Mouse (Mus musculus) ES-E14 (cell line): ENCODE results near the gene Arl5c. TPM values are rescaled to one million over a fixed set of nuclear protein-coding genes. Genes with fewer than 3 reads are reported as not detected.

Experiments
- DNase-seq: peaks from one replicate; pipeline ENCODE4 v3.0.0-alpha.2; 2013; ENCODE audit warnings: low read depth, low spot score
- H3K27ac ChIP-seq: 2 replicates; pipeline ENCODE4 v1.5.1; 2012; ENCODE audit warnings: low read depth, mild to moderate bottlenecking, low read length, moderate library complexity, mixed read lengths; ENCODE audit not compliant: poor library complexity, insufficient read depth, severe bottlenecking
- H3K36me3 ChIP-seq: 2 replicates; pipeline ENCODE4 v1.6.1; 2012; ENCODE audit warnings: mild to moderate bottlenecking, low read length, moderate library complexity, mixed read lengths; ENCODE audit not compliant: control insufficient read depth, poor library complexity, insufficient read depth, severe bottlenecking
- H3K4me1 ChIP-seq, 2 experiments: fragments of 150-350 bp in 1 of 2; sonication (generic) in 1 of 2; 2 replicates each; pipeline ENCODE4 v1.6.1; 2012; ENCODE audit warnings: low read length in 2 of 2, mild to moderate bottlenecking in 1 of 2, mixed read lengths in 1 of 2; ENCODE audit not compliant: control insufficient read depth in 2 of 2, insufficient read depth in 2 of 2, poor library complexity in 1 of 2
- H3K4me3 ChIP-seq, 2 experiments: fragments of 150-350 bp in 1 of 2; sonication (generic) in 1 of 2; 2 replicates each; pipeline ENCODE4 v1.5.1; 2012; ENCODE audit warnings: low read length in 2 of 2, low read depth in 1 of 2, mild to moderate bottlenecking in 1 of 2, mixed read lengths in 1 of 2; ENCODE audit not compliant: insufficient read depth in 1 of 2, poor library complexity in 1 of 2, severe bottlenecking in 1 of 2
- H3K9ac ChIP-seq: 2 replicates; pipeline ENCODE4 v1.6.1; 2012; ENCODE audit warnings: low read depth, mild to moderate bottlenecking, low read length, mixed read lengths; ENCODE audit not compliant: poor library complexity, insufficient read depth, severe bottlenecking
- H3K9me3 ChIP-seq: fragments of 150-350 bp; sonication (generic); 2 replicates; pipeline ENCODE4 v1.6.1; 2012; ENCODE audit warnings: low read depth, mild to moderate bottlenecking, low read length; ENCODE audit not compliant: control insufficient read depth, insufficient read depth
- CHD2 ChIP-seq: IDR thresholded peaks from 2 replicates; pipeline ENCODE4 v1.6.1; 2014; ENCODE audit warnings: mild to moderate bottlenecking, low read depth, low read length, inconsistent platforms
- HCFC1 ChIP-seq: IDR thresholded peaks from 2 replicates; pipeline ENCODE4 v1.6.1; 2012; ENCODE audit warnings: low read length, inconsistent platforms, borderline replicate concordance; ENCODE audit not compliant: insufficient read depth
- MAFK ChIP-seq: IDR thresholded peaks from 2 replicates; pipeline ENCODE4 v1.6.1; 2014; ENCODE audit warnings: mild to moderate bottlenecking, low read depth, low read length, inconsistent platforms; ENCODE audit not compliant: insufficient read depth
- ZC3H11A ChIP-seq: IDR thresholded peaks from 2 replicates; pipeline ENCODE4 v1.6.1; 2012; ENCODE audit warnings: low read depth, mild to moderate bottlenecking, inconsistent platforms, low read length, borderline replicate concordance
- ZNF384 ChIP-seq: IDR thresholded peaks from 2 replicates; pipeline ENCODE4 v1.6.1; 2012; ENCODE audit warnings: low read depth, low read length, inconsistent platforms
- in situ Hi-C, 2 experiments: fragments of 600-800 bp; cut with MboI; formaldehyde crosslinking; loops; one replicate each; pipeline ENCODE4 v1.15.1; 2025; ENCODE audit warnings: low sequenced_read_pairs in 2 of 2, inconsistent platforms in 1 of 2; ENCODE audit not compliant: unreplicated experiment in 2 of 2
- total RNA-seq: library from RNA; depleted of rRNA; stranded (reverse); fragments of 300-350 nt; gene quantifications from 2 replicates; pipeline ENCODE4 v1.2.3, GENCODE M21; 2012

Arl5c gene
- total RNA-seq, 1 experiment = 2.9 TPM

DNA sequence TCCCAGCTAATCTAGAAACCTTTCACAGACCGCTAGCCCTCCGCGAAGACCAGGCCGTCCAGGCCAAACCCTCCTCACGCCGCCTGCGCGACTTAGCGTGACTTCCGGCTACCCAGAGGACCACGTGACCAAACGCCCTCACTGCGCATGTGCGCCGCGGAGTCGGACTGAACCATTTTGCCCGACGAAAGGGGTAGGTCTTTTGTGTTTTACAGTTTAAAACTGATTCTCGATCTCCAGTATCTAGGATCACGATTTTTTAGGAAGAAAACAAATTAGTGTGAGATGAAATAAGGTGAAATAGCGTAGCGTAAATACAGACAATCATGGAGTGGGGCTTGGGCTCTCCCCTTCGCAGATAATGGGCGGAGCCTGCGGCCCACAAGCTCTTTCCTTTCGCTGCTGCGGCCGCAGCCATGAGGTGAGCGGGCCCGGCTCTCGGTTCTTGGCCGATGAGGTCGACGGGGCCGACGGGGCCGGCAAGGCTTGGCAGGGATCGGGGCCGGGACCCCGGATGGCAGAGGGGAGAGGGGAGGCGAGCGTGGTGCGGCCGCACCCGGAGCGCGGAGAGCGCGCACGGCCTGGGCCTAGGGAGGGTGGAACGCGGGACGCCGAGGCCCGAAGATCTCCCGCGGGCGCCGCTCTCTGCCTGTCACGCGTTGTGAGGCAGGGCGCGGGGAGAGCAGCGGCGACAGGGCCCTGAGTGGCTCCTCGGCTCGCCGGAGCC, 30.8 kb upstream of the Arl5c start, which contains the start of gene Rpl19:
TSS of gene Rpl19 (plus strand) at position 141 of the 727 bp plus-strand sequence.
- DNase-seq = peak; percentile 83
- Histone ChIP-seq H3K9ac (peak within 1 kb of the TSS; percentile 100), H3K4me1 (peaks cover 0 to 8% of the 10 kb centered on the region in 2 experiments; a peak in 2 of 4 replicates), H3K36me3 (peaks cover 33% of the 10 kb centered on the region), H3K4me3 (peak within 1 kb of the TSS; percentile 70 to 94), H3K27ac (peak within 1 kb of the TSS; percentile 87), H3K9me3 (no peaks in the 10 kb centered on the region)
- in situ Hi-C loops = no loop called here
- no peak for TF ChIP-seq ZNF384
- TF ChIP-seq HCFC1 = peak; percentile 69; the same call in 1 of the 2 replicates
- TF ChIP-seq CHD2 = peak; percentile 86
- TF ChIP-seq ZC3H11A = no peak
- TF ChIP-seq MAFK = no peak

DNA sequence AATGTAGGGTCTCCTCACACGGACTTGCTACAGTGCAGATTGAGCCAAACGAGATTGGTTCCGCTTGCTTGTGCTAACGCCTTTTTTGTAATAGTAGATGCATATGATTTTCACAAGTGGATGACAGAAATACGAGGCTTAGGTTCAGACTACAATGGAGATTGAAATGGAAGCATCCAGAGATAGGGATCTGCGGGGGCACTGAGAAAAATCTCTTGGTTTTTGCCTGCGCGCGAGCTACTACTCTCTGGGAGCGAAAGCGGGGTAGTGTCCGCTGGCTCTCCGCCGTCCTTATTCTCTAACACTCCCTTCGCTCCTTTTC, 30.2 kb upstream of the Arl5c start:
- Histone ChIP-seq H3K36me3 (peaks cover 32% of the 10 kb centered on the region), H3K27ac (peak overlapping the region; percentile 54; the same call in 1 of the 2 replicates), H3K9ac (peak overlapping the region; percentile 90), H3K4me1 (peaks cover 0 to 11% of the 10 kb centered on the region in 2 experiments; a peak in 2 of 4 replicates), H3K9me3 (no peaks in the 10 kb centered on the region), H3K4me3 (peak overlapping the region; percentile 65 to 70)
- TF ChIP-seq ZC3H11A (no peak), MAFK (no peak), ZNF384 (no peak), HCFC1 (no peak), CHD2 (no peak)
- DNase-seq = no peak
- in situ Hi-C loops = no loop called here

DNA sequence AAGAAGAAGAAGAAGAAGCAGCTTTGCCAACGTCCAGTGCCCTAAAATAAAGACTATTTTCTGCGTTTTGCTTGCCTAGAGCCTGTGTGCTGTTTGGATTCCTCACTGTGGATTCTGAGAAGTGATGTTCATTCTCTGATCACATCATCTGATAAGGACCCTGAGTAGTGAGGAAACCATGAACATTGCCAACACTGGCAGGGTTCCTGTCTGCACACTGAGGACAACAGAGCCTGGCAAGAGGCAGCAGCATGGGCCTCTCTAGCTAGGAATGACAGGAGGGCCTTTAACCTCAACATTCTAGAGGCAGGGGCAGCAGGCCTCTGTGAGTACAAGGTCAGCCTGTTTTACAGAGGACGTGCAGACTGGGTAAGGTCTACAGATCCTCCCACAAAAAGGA, 28.5 kb upstream of the Arl5c start:
- no peak overlapping the region for H3K4me3 ChIP-seq
- in situ Hi-C loops = no loop called here
- TF ChIP-seq HCFC1 = no peak
- TF ChIP-seq ZNF384 = no peak
- TF ChIP-seq CHD2 = no peak
- no peak for TF ChIP-seq ZC3H11A
- TF ChIP-seq MAFK = no peak
- H3K9me3 ChIP-seq = no peaks in the 10 kb centered on the region
- H3K27ac ChIP-seq = no peak overlapping the region
- peaks cover 3 to 18% of the 10 kb centered on the region in 2 experiments; a peak in 2 of 4 replicates for H3K4me1 ChIP-seq
- H3K9ac ChIP-seq = no peak overlapping the region
- peaks cover 17% of the 10 kb centered on the region for H3K36me3 ChIP-seq
- DNase-seq = no peak

DNA sequence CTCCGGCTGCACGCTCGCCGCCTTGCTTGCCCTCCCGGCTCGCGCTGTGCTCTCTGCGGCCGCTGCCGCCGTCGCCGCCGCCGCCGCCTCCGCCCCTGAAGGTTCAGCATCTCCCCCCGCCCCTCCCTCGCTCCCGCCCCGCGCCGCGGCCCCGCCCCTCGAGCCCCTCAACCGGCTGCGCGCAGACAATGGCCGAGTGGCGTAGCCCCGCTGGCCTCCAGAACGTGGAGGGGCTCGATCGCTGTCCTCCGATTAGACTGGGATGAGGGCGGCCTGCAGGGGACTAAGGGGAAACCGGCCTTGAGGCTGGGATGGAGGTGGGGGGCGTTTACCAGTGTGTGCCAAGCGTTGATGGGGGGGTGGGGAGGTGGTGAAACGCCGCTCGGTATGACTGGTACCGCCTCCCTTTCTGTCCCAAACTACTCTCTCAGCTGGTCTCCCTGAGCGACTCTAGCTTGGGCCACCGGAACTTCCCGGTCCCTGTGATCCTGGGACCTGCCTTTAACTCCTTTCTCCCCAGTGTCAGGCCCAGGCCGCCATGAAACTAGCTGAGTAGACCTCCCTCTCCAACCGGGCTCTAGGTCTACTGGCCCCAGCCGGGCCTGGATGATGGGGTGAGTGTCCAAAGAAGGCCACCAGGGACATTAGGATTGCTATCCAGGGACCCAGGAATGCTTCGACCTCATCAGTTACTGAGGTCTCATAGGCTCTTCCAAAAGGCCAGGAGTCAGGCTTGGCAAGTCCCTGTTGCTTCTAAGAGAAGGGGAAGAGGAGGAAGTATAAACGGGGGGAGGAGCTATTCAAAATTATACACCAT, 26.8 kb upstream of the Arl5c start, which contains the start of gene Cacnb1:
TSS of gene Cacnb1 (minus strand) at position 480 of the 817 bp plus-strand sequence.
- peaks cover 2% of the 10 kb centered on the region; the same call in 1 of the 2 replicates for H3K36me3 ChIP-seq

More for the DNA sequence above, 26.8 kb upstream of the Arl5c start, which contains the start of gene Cacnb1:
- Histone ChIP-seq H3K27ac (peak within 1 kb of the TSS; percentile 35), H3K4me3 (peak within 1 kb of the TSS; percentile 74 to 85), H3K4me1 (peaks cover 3 to 20% of the 10 kb centered on the region in 2 experiments; a peak in 2 of 4 replicates), H3K9me3 (no peaks in the 10 kb centered on the region), H3K9ac (peak within 1 kb of the TSS; percentile 73)
- TF ChIP-seq ZC3H11A (no peak), CHD2 (no peak), HCFC1 (no peak), MAFK (no peak), ZNF384 (no peak)
- DNase-seq = no peak
- in situ Hi-C loops = no loop called here
